ENCODE assay signal across 12 mouse cellular contexts in genomic region chr7:44536590-44536968, GRCm38 (mm10). TPM values are rescaled to one million over a fixed set of nuclear protein-coding genes. Genes with fewer than 3 reads are reported as not detected.
DNase-seq lines count a peak whose midpoint lies in the region; ATAC-seq and TF ChIP-seq lines count a peak whose summit lies in the region.
"Had no signal": no experiment of that assay in that cellular context is flagged by ENCODE, and none has a peak within 500 bp of the region (broad histone marks: within the 10 kb centered on the region; RNA-seq: fewer than 3 reads in every experiment).

No protein-coding gene starts in this region.

- whole genome bisulfite sequencing in forebrain, postnatal 0 days: 63% methylated on average over 6 of the region's 6 CpGs
- 92% methylated on average over 6 of the region's 6 CpGs for WGBS in forebrain, embryonic 12.5 days

- no peaks in the 10 kb centered on the region for H3K9me3 ChIP-seq in forebrain, postnatal 0 days (ENCODE audit: low read length)
- H3K9me3 ChIP-seq in forebrain, embryonic 12.5 days: no peaks in the 10 kb centered on the region
- H3K9me3 ChIP-seq: embryonic facial prominence, embryonic 12.5 days; neural tube, embryonic 12.5 days; stomach, embryonic 15.5 days had no signal

- no peaks in the 10 kb centered on the region for H3K27me3 ChIP-seq in forebrain, postnatal 0 days (ENCODE audit: insufficient read depth, low read length)
- no peaks in the 10 kb centered on the region for H3K27me3 ChIP-seq in forebrain, embryonic 12.5 days
- H3K27me3 ChIP-seq: embryonic facial prominence, embryonic 12.5 days; neural tube, embryonic 12.5 days; stomach, embryonic 15.5 days had no signal

- H3K9ac ChIP-seq in forebrain, postnatal 0 days: no peak overlapping the region
- no peak overlapping the region for H3K9ac ChIP-seq in forebrain, embryonic 12.5 days
- H3K9ac ChIP-seq: embryonic facial prominence, embryonic 12.5 days; neural tube, embryonic 12.5 days; stomach, embryonic 15.5 days had no signal

- H3K36me3 ChIP-seq in forebrain, postnatal 0 days (ENCODE audit: insufficient read depth): peaks cover 15% of the 10 kb centered on the region
- H3K36me3 ChIP-seq in forebrain, embryonic 12.5 days (replicated peaks): peaks cover 94% of the 10 kb centered on the region

- ATAC-seq in forebrain, postnatal 0 days: no peak
- no peak for ATAC-seq in forebrain, embryonic 12.5 days (ENCODE audit: low FRiP score)

- intact Hi-C loops in left cerebral cortex, postnatal 10 days (cut with DNase I): no loop called here

- no peak for TF ChIP-seq CTCF in forebrain, postnatal 0 days (IDR thresholded peaks at IDR 0.05; ENCODE audit: low read depth)

- H3K4me2 ChIP-seq in forebrain, postnatal 0 days (ENCODE audit: low read depth): no peak overlapping the region
- H3K4me2 ChIP-seq in forebrain, embryonic 12.5 days: no peak overlapping the region
- H3K4me2 ChIP-seq: embryonic facial prominence, embryonic 12.5 days; neural tube, embryonic 12.5 days; stomach, embryonic 15.5 days had no signal

- H3K27ac ChIP-seq in forebrain, postnatal 0 days (ENCODE audit: low read depth, low read length): peak overlapping the region; percentile 35; the same call in 1 of the 2 replicates
- no peak overlapping the region for H3K27ac ChIP-seq in forebrain, embryonic 12.5 days
- H3K27ac ChIP-seq: embryonic facial prominence, embryonic 12.5 days; neural tube, embryonic 12.5 days; stomach, embryonic 15.5 days had no signal

- no peak overlapping the region for H3K4me3 ChIP-seq in forebrain, postnatal 0 days (ENCODE audit: low read depth, low read length)
- no peak overlapping the region for H3K4me3 ChIP-seq in forebrain, embryonic 12.5 days (replicated peaks)
- H3K4me3 ChIP-seq: embryonic facial prominence, embryonic 12.5 days; neural tube, embryonic 12.5 days; stomach, embryonic 15.5 days had no signal

- no peak for DNase-seq in forebrain, postnatal 0 days
- DNase-seq in left cerebral cortex, adult 18-20 months (ENCODE audit: low spot score in 2 of 2): peak; percentile 55 to 68
- no peak for DNase-seq in left cerebral cortex, postnatal 10 days (ENCODE audit: extremely low spot score in 1 of 2, low spot score in 2 of 2)
- peak; percentile 79 to 88 for DNase-seq in cerebellum, postnatal 36 days
- DNase-seq in lung, postnatal 25 days (ENCODE audit: low spot score): peak; percentile 81
- no peak for DNase-seq in adrenal gland, adult 8-10 months
- no peak for DNase-seq in adipocyte (ENCODE audit: low spot score)

- no peaks in the 10 kb centered on the region for H3K4me1 ChIP-seq in forebrain, postnatal 0 days (ENCODE audit: insufficient read depth)
- no peaks in the 10 kb centered on the region for H3K4me1 ChIP-seq in forebrain, embryonic 12.5 days
- H3K4me1 ChIP-seq: embryonic facial prominence, embryonic 12.5 days; neural tube, embryonic 12.5 days; stomach, embryonic 15.5 days had no signal

RNA-seq across cellular contexts. Expression of gene Spib, which starts 4.7 kb away (rescaled TPM):
- 0.05 TPM in 1 of 2 replicates, not detected in the other for total RNA-seq in forebrain, postnatal 0 days (2014; rRNA removed)
- polyA plus RNA-seq in forebrain, postnatal 0 days (2015; fragmentation: Nextera tagmentation; extraction: Ambion mirVana): not detected in 2 replicates
- not detected in 2 replicates for polyA plus RNA-seq in forebrain, embryonic 12.5 days (2016; fragmentation: Nextera tagmentation; extraction: Ambion mirVana)
- total RNA-seq in left cerebral cortex, adult 18-20 months (2021): under 1 TPM; 0.12 to 0.21 TPM
- total RNA-seq in left cerebral cortex, postnatal 10 days (2021): under 1 TPM in 1 of 2 experiments, not detected in 1; 0.13 TPM
- under 1 TPM; 0.32 to 0.77 (median 0.43) TPM for total RNA-seq in adrenal gland, adult 8-10 months (2022)
- polyA plus RNA-seq: embryonic facial prominence, embryonic 12.5 days; neural tube, embryonic 12.5 days had no signal

RNA-seq across cellular contexts. Expression of gene Pold1, which starts 12.1 kb away (rescaled TPM):
- total RNA-seq in forebrain, postnatal 0 days (2014; rRNA removed): 14.1 and 16.2 TPM in 2 replicates
- polyA plus RNA-seq in forebrain, postnatal 0 days (2015; fragmentation: Nextera tagmentation; extraction: Ambion mirVana): 14.2 and 14.3 TPM in 2 replicates
- polyA plus RNA-seq in forebrain, embryonic 12.5 days (2016; fragmentation: Nextera tagmentation; extraction: Ambion mirVana): 111 and 126 TPM in 2 replicates
- 10 to 100 TPM in 1 of 2 experiments, 1 to 10 TPM in 1; 9.7 to 10.8 TPM for total RNA-seq in left cerebral cortex, adult 18-20 months (2021)
- total RNA-seq in left cerebral cortex, postnatal 10 days (2021): 1 to 10 TPM; 6.9 to 7.2 TPM
- 10 to 100 TPM; 10.9 to 18.6 (median 15.9) TPM for total RNA-seq in adrenal gland, adult 8-10 months (2022)

RNA-seq across cellular contexts. Expression of gene Mybpc2, which starts 12.1 kb away (rescaled TPM):
- total RNA-seq in forebrain, postnatal 0 days (2014; rRNA removed): 0.15 and 0.33 TPM in 2 replicates
- polyA plus RNA-seq in forebrain, postnatal 0 days (2015; fragmentation: Nextera tagmentation; extraction: Ambion mirVana): 0.15 and 0.29 TPM in 2 replicates
- polyA plus RNA-seq in forebrain, embryonic 12.5 days (2016; fragmentation: Nextera tagmentation; extraction: Ambion mirVana): 0.13 and 0.17 TPM in 2 replicates
- under 1 TPM; 0.12 to 0.28 TPM for total RNA-seq in left cerebral cortex, adult 18-20 months (2021)
- under 1 TPM; 0.09 to 0.53 TPM for total RNA-seq in left cerebral cortex, postnatal 10 days (2021)
- total RNA-seq in adrenal gland, adult 8-10 months (2022): under 1 TPM in 2 of 4 experiments, not detected in 2; 0.07 to 0.08 TPM

RNA-seq across cellular contexts. Expression of gene Nr1h2, which starts 17.2 kb away (rescaled TPM):
- total RNA-seq in forebrain, postnatal 0 days (2014; rRNA removed): 44.1 and 45.9 TPM in 2 replicates
- 49.9 and 51.1 TPM in 2 replicates for polyA plus RNA-seq in forebrain, postnatal 0 days (2015; fragmentation: Nextera tagmentation; extraction: Ambion mirVana)
- 72.7 and 73.5 TPM in 2 replicates for polyA plus RNA-seq in forebrain, embryonic 12.5 days (2016; fragmentation: Nextera tagmentation; extraction: Ambion mirVana)
- 10 to 100 TPM; 75.2 to 85.6 TPM for total RNA-seq in left cerebral cortex, adult 18-20 months (2021)
- 10 to 100 TPM; 49.6 to 53.6 TPM for total RNA-seq in left cerebral cortex, postnatal 10 days (2021)
- 100 to 1,000 TPM in 3 of 4 experiments, 10 to 100 TPM in 1; 94.3 to 153 (median 129) TPM for total RNA-seq in adrenal gland, adult 8-10 months (2022)

RNA-seq across cellular contexts. Expression of gene Napsa, which starts 35.6 kb away (rescaled TPM):
- total RNA-seq in forebrain, postnatal 0 days (2014; rRNA removed): 0.08 and 0.24 TPM in 2 replicates
- polyA plus RNA-seq in forebrain, postnatal 0 days (2015; fragmentation: Nextera tagmentation; extraction: Ambion mirVana): 0.35 and 0.71 TPM in 2 replicates
- 0.38 and 0.51 TPM in 2 replicates for polyA plus RNA-seq in forebrain, embryonic 12.5 days (2016; fragmentation: Nextera tagmentation; extraction: Ambion mirVana)
- total RNA-seq in left cerebral cortex, adult 18-20 months (2021): under 1 TPM in 1 of 2 experiments, not detected in 1; 0.37 TPM
- under 1 TPM in 1 of 2 experiments, not detected in 1; 0.32 TPM for total RNA-seq in left cerebral cortex, postnatal 10 days (2021)
- 1 to 10 TPM in 3 of 4 experiments, under 1 TPM in 1; 1.00 to 2.0 (median 1.5) TPM for total RNA-seq in adrenal gland, adult 8-10 months (2022)
- total RNA-seq: left cerebral cortex, adult 8-10 months had no signal

Comparison
In these comparisons a context has a peak if more than half of its experiments do, and no peak if none do; other contexts are left out.
1. DNase-seq: peak in left cerebral cortex, adult 18-20 months (2 of 2), cerebellum, postnatal 36 days (2 of 2) and lung, postnatal 25 days (single experiment); none in forebrain, postnatal 0 days (single experiment), left cerebral cortex, postnatal 10 days (0 of 2), adrenal gland, adult 8-10 months (single experiment) and adipocyte (single experiment).